Mouse (Mus musculus) midbrain, postnatal 0 days (tissue): Measurements from ENCODE around the gene Akap13. TPM values are rescaled to one million over a fixed set of nuclear protein-coding genes. Genes with fewer than 3 reads are reported as not detected.
A peak's percentile ranks its signal among the peaks of the same experiment; 100 is the strongest.

Source experiments
- ATAC-seq: fragments of 200-750 bp; cut with Nextera tagmentation; 2 replicates; pipeline ENCODE4 v1.8.0; 2017; ENCODE audit warnings: moderate number of reproducible peaks, mild to moderate bottlenecking, moderate TSS enrichment, moderate library complexity; ENCODE audit not compliant: low FRiP score
- DNase-seq: peaks from one replicate; pipeline ENCODE4 v3.0.0-alpha.2; 2015; ENCODE audit warnings: low spot score
- H3K27ac ChIP-seq: fragments of 300-500 bp; sonication (generic); 2 replicates; pipeline ENCODE4 v1.5.1; 2014; ENCODE audit warnings: low read depth, mild to moderate bottlenecking, low read length, mixed read lengths
- H3K27me3 ChIP-seq: fragments of 300-500 bp; sonication (generic); 2 replicates; pipeline ENCODE4 v1.6.1; 2014; ENCODE audit warnings: low read length, control low read depth, mixed read lengths; ENCODE audit not compliant: insufficient read depth
- H3K36me3 ChIP-seq: fragments of 300-500 bp; sonication (generic); 2 replicates; pipeline ENCODE4 v1.6.1; 2014; ENCODE audit warnings: low read length, control low read depth, mixed read lengths; ENCODE audit not compliant: insufficient read depth
- H3K4me1 ChIP-seq: fragments of 300-500 bp; sonication (generic); 2 replicates; pipeline ENCODE4 v1.6.1; 2014; ENCODE audit warnings: mild to moderate bottlenecking, control low read depth, antibody characterized with exemption, low read length, mixed read lengths; ENCODE audit not compliant: insufficient read depth
- H3K4me2 ChIP-seq: fragments of 300-500 bp; sonication (generic); 2 replicates; pipeline ENCODE4 v1.6.1; 2014; ENCODE audit warnings: low read depth, mild to moderate bottlenecking, low read length, mixed read lengths; ENCODE audit not compliant: poor library complexity, severe bottlenecking
- H3K4me3 ChIP-seq: fragments of 300-500 bp; sonication (generic); 2 replicates; pipeline ENCODE4 v1.5.1; 2014; ENCODE audit warnings: low read depth, mild to moderate bottlenecking, low read length, moderate library complexity
- H3K9ac ChIP-seq: fragments of 300-500 bp; sonication (generic); replicated peaks from 2 replicates; pipeline ENCODE4 v1.6.1; 2014; ENCODE audit warnings: mild to moderate bottlenecking, low read length, moderate library complexity, mixed read lengths; ENCODE audit not compliant: poor library complexity, severe bottlenecking
- H3K9me3 ChIP-seq: fragments of 300-500 bp; sonication (generic); 2 replicates; pipeline ENCODE4 v1.6.1; 2016; ENCODE audit warnings: low read length, control low read depth
- CTCF ChIP-seq: IDR thresholded peaks from 2 replicates; pipeline ENCODE4 v1.5.1; 2016; ENCODE audit warnings: antibody characterized with exemption, mild to moderate bottlenecking
- WGBS: fragments of 180-500 bp; shearing (Covaris S2); extraction: QIAGEN DNeasy Blood & Tissue Kit; methylation state at CpG from one replicate; pipeline ENCODE4 v1.1.7; 2014; 5-methylcytosine and 5-hydroxymethylcytosine counted together
- polyA plus RNA-seq: library from polyadenylated mRNA; unstranded; fragments of >200 nt; fragmentation: Nextera tagmentation; extraction: Ambion mirVana; gene quantifications from 2 replicates; pipeline ENCODE4 v1.2.1, GENCODE M21; 2015
- total RNA-seq: library from RNA; depleted of rRNA; stranded (reverse); fragments of >200 nt; gene quantifications from 2 replicates; pipeline ENCODE4 v1.2.3, GENCODE M21; 2014

The Akap13 gene
- total and polyA plus RNA-seq, 2 experiments from 2014 or later, result 11.7 to 24.6 TPM

DNA sequence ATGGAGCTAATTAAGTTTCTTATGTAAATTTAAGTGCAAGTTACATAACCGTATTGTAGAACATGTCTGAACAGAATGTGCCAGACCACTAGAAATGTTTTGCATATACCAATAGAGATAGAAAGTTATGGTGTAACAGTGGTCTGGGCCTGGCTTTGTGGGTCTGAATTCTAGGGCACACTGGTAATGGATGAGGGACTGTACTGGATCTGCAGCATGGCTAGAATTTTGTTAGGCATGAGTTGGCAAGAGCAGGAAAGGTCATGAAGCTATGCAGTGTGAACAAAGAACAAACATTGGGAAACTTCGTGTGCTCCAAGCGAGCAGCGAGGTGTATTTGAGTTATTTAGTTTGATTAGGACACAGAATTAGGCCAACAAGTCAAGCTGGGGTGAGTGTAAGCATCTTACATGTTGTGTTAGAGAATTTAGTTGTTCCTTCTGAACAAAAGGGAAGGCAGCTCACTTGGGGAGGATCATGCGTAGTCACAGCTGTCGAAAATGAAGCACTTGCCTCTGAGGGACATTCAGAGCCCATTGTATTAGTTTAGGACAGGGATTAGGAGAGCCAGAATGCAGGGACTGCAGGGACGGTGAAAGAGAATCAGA lies 15.1 kb downstream of the Akap13 start:
- H3K27ac ChIP-seq, result no peak overlapping the region
- no peak overlapping the region for H3K9ac ChIP-seq
- H3K4me1 ChIP-seq, result no peaks in the 10 kb centered on the region
- no peak for ATAC-seq
- no peaks in the 10 kb centered on the region for H3K27me3 ChIP-seq
- no peak overlapping the region for H3K4me2 ChIP-seq
- 33% methylated on average over 7 of the region's 7 CpGs for WGBS
- no peaks in the 10 kb centered on the region for H3K36me3 ChIP-seq
- H3K9me3 ChIP-seq, result no peaks in the 10 kb centered on the region
- no peak overlapping the region for H3K4me3 ChIP-seq
- TF ChIP-seq CTCF, result no peak
- DNase-seq, result no peak

DNA sequence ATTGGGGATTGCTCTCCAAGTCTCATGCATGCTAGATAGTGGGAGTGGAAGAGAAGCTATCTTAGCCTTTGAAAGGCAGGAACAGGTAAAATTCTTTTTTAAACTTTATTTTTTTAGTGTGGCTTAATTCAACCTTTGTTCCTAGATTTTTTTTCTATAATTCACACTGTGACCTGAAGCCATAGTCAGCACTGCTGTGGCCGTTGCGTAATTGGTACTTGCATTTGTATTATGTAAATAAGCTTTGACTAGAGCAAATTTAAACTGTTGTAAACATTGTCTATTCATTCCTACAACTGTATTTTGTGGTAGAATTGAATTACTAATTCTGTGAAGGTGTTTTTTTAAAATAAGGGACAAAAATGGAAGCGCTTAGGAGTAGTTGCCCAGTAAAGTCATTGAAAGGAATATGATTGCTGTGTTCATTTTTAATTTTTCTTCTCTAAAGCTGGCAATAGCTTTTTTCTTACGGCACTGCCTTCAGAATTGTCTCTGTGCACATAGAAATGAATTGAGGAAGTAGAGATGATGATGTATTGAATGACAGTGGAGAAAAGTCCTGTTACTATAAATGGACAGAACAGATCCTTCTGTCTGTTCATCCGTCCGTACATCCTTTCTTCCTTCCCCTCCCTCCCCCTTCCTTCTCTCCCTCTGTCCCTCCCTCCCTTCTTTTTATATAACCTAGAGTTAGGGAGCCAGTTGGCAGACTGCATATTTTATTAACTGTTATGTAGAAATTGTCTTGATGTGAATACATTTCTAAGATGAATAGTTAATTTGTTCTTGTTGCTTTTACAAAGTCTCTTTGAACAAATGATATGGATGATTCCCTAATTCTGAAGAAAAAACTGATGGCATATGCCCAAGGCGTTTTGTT lies 17.2 kb downstream of the Akap13 start:
- no peaks in the 10 kb centered on the region for H3K4me1 ChIP-seq
- no peak overlapping the region for H3K9ac ChIP-seq
- H3K36me3 ChIP-seq, result no peaks in the 10 kb centered on the region
- H3K4me2 ChIP-seq, result no peak overlapping the region
- TF ChIP-seq CTCF, result no peak
- no peaks in the 10 kb centered on the region for H3K27me3 ChIP-seq
- no peak overlapping the region for H3K4me3 ChIP-seq
- no peaks in the 10 kb centered on the region for H3K9me3 ChIP-seq
- DNase-seq, result no peak
- WGBS, result 76% methylated on average over 7 of the region's 7 CpGs
- H3K27ac ChIP-seq, result no peak overlapping the region
- ATAC-seq, result no peak

DNA sequence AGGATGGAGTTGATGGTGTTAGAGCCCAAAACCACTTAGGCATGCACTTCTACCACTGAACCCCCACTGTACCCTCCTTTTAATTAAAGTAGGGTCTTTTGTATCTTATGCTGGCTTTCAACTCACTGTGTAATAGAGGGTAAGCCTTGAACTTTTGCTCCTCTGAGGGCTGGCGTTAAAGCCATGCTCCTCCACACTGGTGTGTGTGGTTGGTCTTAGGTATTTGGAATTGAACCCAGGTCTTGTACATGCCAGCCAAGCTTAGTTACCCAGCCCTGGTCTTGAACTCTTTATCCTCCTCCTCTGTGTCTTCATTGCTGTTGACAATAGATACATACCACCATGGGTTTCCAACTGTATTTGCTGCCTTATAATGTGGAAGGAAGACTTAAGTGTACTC lies 18.0 kb downstream of the Akap13 start:
- WGBS, result 84% methylated on average over 1 of the region's 1 CpGs
- ATAC-seq, result no peak
- no peak overlapping the region for H3K27ac ChIP-seq

DNA sequence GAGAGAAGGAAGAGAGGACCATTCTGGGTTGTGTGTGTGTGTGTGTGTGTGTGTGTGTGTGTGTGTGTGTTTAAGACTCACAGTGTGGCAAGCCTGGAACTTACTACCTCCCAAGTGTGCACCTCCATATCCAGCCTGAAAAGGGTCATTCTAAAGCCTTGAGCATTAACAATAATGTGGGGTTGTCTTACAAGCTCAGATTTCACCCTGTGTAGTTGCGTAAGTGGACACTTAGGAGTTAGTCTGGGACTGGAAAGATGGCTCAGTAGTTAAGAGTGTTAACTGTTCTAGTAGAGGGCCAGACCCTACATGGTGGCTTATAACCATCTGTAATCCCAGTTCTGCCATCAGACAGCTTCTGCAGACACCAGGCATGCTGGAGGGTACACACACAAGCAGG lies 18.7 kb downstream of the Akap13 start:
- H3K27me3 ChIP-seq, result no peaks in the 10 kb centered on the region
- no peaks in the 10 kb centered on the region for H3K4me1 ChIP-seq
- H3K4me3 ChIP-seq, result no peak overlapping the region
- no peak overlapping the region for H3K4me2 ChIP-seq
- H3K36me3 ChIP-seq, result no peaks in the 10 kb centered on the region
- no peak overlapping the region for H3K9ac ChIP-seq
- no peak for DNase-seq
- ATAC-seq, result no peak
- WGBS, result 86% methylated on average over 1 of the region's 1 CpGs
- TF ChIP-seq CTCF, result no peak
- no peak overlapping the region for H3K27ac ChIP-seq
- no peaks in the 10 kb centered on the region for H3K9me3 ChIP-seq

More for the DNA sequence above, 18.0 kb downstream of the Akap13 start:
- no peak for DNase-seq
- no peak for TF ChIP-seq CTCF
- Histone ChIP-seq H3K4me1 (no peaks in the 10 kb centered on the region), H3K4me3 (no peak overlapping the region), H3K27me3 (no peaks in the 10 kb centered on the region), H3K9me3 (no peaks in the 10 kb centered on the region), H3K36me3 (no peaks in the 10 kb centered on the region), H3K4me2 (no peak overlapping the region), H3K9ac (no peak overlapping the region)

DNA sequence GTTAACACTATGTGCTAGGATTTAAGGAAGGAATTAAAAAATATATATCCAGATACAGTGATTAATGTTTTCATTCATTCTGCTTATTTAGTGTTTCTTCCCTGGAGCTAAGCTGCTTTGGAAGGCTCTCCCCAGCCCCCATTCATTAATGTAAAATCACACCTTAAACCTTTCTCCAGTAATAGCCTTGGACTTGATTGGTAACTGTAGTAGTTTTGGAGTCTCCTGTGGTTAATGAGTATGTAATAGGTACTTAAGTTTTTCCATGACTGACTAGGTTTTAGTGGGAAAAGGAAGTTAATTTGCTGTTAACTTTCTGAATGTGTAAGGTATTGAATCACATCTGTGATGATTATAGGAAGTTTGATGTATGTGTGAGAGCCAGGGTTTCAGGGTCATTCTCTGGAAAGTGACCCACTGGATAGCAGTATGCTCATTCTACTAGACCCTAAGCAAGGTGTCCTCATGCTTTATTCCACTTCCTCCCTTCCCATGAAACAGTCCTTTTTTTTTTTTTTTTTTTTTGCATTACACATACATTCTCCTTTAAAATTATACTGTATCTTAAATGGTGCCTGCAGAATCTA lies 19.3 kb downstream of the Akap13 start:
- no peaks in the 10 kb centered on the region for H3K36me3 ChIP-seq
- no peaks in the 10 kb centered on the region for H3K9me3 ChIP-seq
- no peaks in the 10 kb centered on the region for H3K4me1 ChIP-seq
- no peak overlapping the region for H3K9ac ChIP-seq
- TF ChIP-seq CTCF, result no peak
- ATAC-seq (no peak), DNase-seq (peak; percentile 2)
- no peaks in the 10 kb centered on the region for H3K27me3 ChIP-seq
- no peak overlapping the region for H3K4me3 ChIP-seq
- no peak overlapping the region for H3K27ac ChIP-seq
- no peak overlapping the region for H3K4me2 ChIP-seq

DNA sequence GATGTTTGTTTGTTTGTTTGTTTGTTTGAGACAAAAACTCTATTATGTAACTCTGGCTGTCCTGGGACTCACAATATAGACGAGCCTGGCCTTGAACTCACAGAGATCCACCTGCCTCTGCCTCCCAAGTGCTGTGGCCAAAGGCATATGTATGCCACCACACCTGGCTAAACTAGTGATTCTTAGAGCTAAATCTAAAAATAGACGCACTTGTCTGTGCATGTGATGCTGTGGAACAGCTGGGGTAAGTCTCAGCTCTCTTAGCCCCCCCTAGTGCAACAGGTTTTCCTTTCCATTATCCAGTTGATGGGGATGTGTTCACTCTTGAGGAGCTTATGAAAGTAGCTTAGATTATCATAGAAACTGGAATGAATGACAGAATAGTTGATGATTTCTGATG lies 22.7 kb downstream of the Akap13 start:
- Histone ChIP-seq H3K27me3 (no peaks in the 10 kb centered on the region), H3K9ac (no peak overlapping the region), H3K9me3 (no peaks in the 10 kb centered on the region), H3K27ac (no peak overlapping the region), H3K36me3 (no peaks in the 10 kb centered on the region), H3K4me1 (no peaks in the 10 kb centered on the region), H3K4me2 (no peak overlapping the region), H3K4me3 (no peak overlapping the region)
- ATAC-seq (no peak), DNase-seq (no peak)
- WGBS, result 95% methylated on average over 2 of the region's 2 CpGs
- no peak for TF ChIP-seq CTCF
